Mouse (Mus musculus) midbrain, embryonic 15.5 days (tissue): ENCODE measurements around the gene Rbmy. TPM values are rescaled to one million over a fixed set of nuclear protein-coding genes. Genes with fewer than 3 reads are reported as not detected.
"Not testable (repeated sequence)": the region's sequence is repeated elsewhere in the genome, so short reads cannot be mapped to it uniquely, and the experiment has no call there.

Experiments used
- ATAC-seq: fragments of 200-750 bp; cut with Nextera tagmentation; replicated peaks from 2 replicates; pipeline ENCODE4 v1.8.0; 2017; ENCODE audit warnings: moderate TSS enrichment
- H3K27ac ChIP-seq: fragments of 300-500 bp; sonication (generic); 2 replicates; pipeline ENCODE4 v1.5.1; 2015; ENCODE audit warnings: mild to moderate bottlenecking, inconsistent platforms
- H3K27me3 ChIP-seq: fragments of 300-500 bp; sonication (generic); replicated peaks from 2 replicates; pipeline ENCODE4 v1.6.1; 2015; ENCODE audit warnings: inconsistent platforms
- H3K36me3 ChIP-seq: fragments of 300-500 bp; sonication (generic); replicated peaks from 2 replicates; pipeline ENCODE4 v1.6.1; 2015; ENCODE audit warnings: inconsistent platforms
- H3K4me1 ChIP-seq: fragments of 300-500 bp; sonication (generic); 2 replicates; pipeline ENCODE4 v1.6.1; 2015; ENCODE audit warnings: inconsistent platforms
- H3K4me2 ChIP-seq: fragments of 300-500 bp; sonication (generic); 2 replicates; pipeline ENCODE4 v1.6.1; 2015; ENCODE audit warnings: inconsistent platforms, mild to moderate bottlenecking, moderate library complexity
- H3K4me3 ChIP-seq: fragments of 300-500 bp; sonication (generic); 2 replicates; pipeline ENCODE4 v1.5.1; 2015; ENCODE audit warnings: mild to moderate bottlenecking, inconsistent platforms
- H3K9ac ChIP-seq: fragments of 300-500 bp; sonication (generic); 2 replicates; pipeline ENCODE4 v1.6.1; 2015; ENCODE audit warnings: mild to moderate bottlenecking, inconsistent platforms
- H3K9me3 ChIP-seq: fragments of 300-500 bp; sonication (generic); 2 replicates; pipeline ENCODE4 v1.6.1; 2016; ENCODE audit warnings: inconsistent platforms
- WGBS: fragments of 180-500 bp; shearing (Covaris S2); methylation state at CpG from one replicate; pipeline ENCODE4 v1.1.7; 2015; ENCODE audit warnings: mixed read lengths; 5-methylcytosine and 5-hydroxymethylcytosine counted together
- polyA plus RNA-seq: library from polyadenylated mRNA; unstranded; fragments of >200 nt; fragmentation: Nextera tagmentation; extraction: Ambion mirVana; gene quantifications from 2 replicates; pipeline ENCODE4 v1.2.1, GENCODE M21; 2015

Gene Rbmy
- not detected in 2 replicates for polyA plus RNA-seq

GRCm38 (mm10) chrY:2830380-2830779 lies at the start of gene Rbmy, which contains the start of gene Gm10256:
Gene Rbmy, plus strand, starts transcription at chrY:2830680.
Gene Gm10256, plus strand, starts transcription at chrY:2830699.
- WGBS, result no CpG with 5 or more reads among the region's 9 CpGs
- H3K36me3 ChIP-seq, H3K9ac ChIP-seq, H3K4me3 ChIP-seq, H3K4me2 ChIP-seq, ATAC-seq, H3K27me3 ChIP-seq, H3K4me1 ChIP-seq, H3K27ac ChIP-seq, H3K9me3 ChIP-seq: not testable (repeated sequence)

DNA sequence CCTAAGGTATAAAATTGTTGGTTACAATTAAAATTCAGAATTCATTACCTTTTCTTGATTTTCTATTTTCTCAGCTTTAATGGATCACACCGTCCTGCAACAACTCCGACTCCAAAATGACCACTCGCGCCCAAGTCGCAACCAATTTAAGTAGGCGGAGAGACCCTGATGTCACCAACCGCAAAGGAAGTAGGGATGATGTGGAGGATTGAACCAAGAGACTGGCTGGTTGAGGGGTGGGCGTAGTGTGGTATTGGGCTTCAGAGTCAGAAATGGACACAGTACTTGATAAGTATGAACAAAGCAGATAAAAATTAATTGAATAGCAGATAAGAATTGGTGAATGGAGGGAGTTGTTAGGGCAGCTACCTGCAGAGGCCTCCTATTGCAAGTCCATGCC lies 34.4 kb upstream of the Rbmy start, which contains the start of gene Gm4064:
TSS of gene Gm4064 (minus strand) at position 101 of the 400 bp plus-strand sequence.
- ATAC-seq, H3K36me3 ChIP-seq, H3K4me1 ChIP-seq, H3K9me3 ChIP-seq, H3K27me3 ChIP-seq, H3K4me2 ChIP-seq, H3K4me3 ChIP-seq, H3K9ac ChIP-seq, H3K27ac ChIP-seq: not testable (repeated sequence)
- WGBS, result no CpG with 5 or more reads among the region's 8 CpGs

Other genes with a start within 250 kb of the Rbmy start
- not detected in 2 replicates for gene H2al2c, start 231.6 kb upstream of the Rbmy start, polyA plus RNA-seq
- not detected in 2 replicates for gene Sry, start 167.0 kb upstream of the Rbmy start, polyA plus RNA-seq
- not detected in 2 replicates for gene H2al2b, start 110.0 kb upstream of the Rbmy start, polyA plus RNA-seq
- gene Gm4064, start 34.5 kb upstream of the Rbmy start, polyA plus RNA-seq, result not detected in 2 replicates
- gene Gm10256, start within 50 bp of the Rbmy start, polyA plus RNA-seq, result not detected in 2 replicates
- 0.12 TPM in 1 of 2 replicates, not detected in the other for gene Gm10352, start 70.3 kb downstream of the Rbmy start, polyA plus RNA-seq
- gene Gm29289, start 101.9 kb downstream of the Rbmy start, polyA plus RNA-seq, result not detected in 2 replicates